Mouse (Mus musculus): ENCODE measurements at regions not wholly inside any gene's neighbourhood (a gene's known extent, or its start where the extent isn't known, plus 50 kb on each side); places are given as distances from the start of the nearest gene placed in this dataset.
A peak's percentile ranks its signal among the peaks of the same experiment; 100 is the strongest.

DNA sequence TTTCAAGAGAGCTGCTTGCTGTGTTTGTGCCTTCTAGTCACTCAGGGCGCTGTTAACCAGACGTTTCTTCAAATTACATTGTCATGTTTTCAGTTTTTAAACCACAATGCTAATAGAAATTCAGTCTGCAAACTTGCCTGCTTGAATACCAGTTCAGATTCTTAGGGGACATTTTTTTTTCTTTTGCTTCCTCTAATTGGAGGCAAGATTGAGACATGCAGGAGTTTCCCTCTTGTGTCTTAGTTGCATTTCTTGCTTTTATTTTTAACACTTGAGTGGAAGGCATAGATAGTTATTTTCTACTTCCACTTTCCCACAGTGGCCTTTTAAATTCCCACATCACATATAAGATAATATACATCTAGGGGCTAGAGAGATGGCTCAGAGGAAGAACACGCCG is 246.8 kb downstream of the Grpr start:
- no peak for DNase-seq (ENCODE audit: low spot score in 2 of 2)

GRCm38 (mm10) chrX:163301045-163301444 is 248.4 kb downstream of the Grpr start:
- peak in 1 of 2 experiments; percentile 0 for DNase-seq (ENCODE audit: low spot score in 2 of 2)

DNA sequence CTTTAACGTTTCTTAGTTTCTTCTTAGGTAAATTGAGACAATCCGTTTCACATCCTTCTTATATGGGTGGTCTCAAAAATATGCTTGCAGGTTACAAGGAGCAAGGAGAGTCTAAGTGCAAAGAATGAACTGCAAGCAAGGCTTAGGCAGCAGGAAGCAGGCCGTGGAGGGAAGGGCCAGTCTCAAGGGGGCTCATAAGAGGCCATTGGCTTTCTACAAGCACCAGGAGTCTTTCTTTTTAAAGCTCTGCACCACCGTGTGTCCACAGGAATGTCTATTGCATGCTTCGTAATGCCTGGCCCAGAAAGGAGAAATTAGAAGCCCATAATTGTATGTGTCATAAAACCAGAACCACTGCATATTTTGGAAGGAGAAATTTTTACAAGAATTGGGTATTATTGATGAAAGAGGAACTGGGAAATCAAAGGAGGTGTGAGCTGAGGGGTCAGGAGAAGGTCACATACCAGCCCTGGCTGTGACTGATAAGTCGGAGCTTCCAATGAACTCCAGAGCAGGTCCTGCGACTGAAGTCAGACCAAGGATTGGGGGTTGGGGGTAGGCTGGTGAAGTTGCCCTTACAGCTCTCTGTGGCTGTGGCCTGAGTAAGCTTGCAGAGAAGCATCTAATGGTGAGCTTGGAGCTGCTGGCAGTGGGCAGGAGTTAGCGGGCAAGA is 252.4 kb downstream of the Grpr start:
- no peak for DNase-seq (ENCODE audit: low spot score in 2 of 2)

GRCm38 (mm10) chrX:163261248-163261647 is 288.2 kb downstream of the Grpr start:
- DNase-seq (ENCODE audit: low spot score in 2 of 2): no peak

DNA sequence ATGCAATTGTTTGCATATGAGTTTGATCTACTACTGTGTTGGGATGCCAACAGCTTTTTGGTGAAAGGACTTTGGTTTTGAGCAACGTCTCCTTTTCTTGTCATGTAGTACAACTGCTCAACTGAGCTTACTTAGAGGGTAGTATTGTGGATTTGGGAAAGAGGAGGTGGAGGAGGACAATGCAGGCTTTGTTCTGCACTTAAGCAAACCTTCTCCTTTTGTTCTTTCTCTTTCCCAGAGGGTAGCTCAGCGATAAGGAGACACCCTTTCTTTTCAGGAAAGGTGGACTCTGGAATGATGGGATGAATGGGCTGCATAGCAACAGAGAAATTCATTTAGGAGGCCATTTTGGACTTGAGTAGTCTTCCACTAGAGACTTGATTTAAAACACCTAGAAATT is 288.6 kb upstream of the S100g start:
- DNase-seq (ENCODE audit: low spot score in 2 of 2): no peak

DNA sequence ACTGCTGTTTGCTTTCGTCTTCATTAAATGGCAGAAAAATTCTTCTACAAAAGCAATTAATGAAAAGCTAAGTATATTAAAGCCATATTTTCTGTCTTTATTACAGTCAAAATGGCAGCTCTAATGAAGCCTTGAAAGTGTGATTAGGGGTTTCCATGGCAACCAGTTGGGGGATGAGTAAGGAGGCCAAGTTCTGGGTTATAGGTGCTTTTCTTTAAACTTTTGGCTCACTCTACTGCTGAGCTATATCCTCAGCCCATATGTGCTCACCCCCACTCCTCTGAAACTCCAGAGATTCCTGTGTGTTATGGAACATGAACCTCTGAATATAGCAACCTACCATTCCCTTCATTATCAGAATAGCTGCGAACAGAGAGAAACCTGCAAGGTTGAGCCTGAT is 240.9 kb upstream of the S100g start:
- DNase-seq (ENCODE audit: low spot score in 2 of 2): no peak

GRCm38 (mm10) chrX:163203446-163203845 is 239.0 kb upstream of the S100g start:
- no peak for DNase-seq (ENCODE audit: low spot score in 2 of 2)

DNA sequence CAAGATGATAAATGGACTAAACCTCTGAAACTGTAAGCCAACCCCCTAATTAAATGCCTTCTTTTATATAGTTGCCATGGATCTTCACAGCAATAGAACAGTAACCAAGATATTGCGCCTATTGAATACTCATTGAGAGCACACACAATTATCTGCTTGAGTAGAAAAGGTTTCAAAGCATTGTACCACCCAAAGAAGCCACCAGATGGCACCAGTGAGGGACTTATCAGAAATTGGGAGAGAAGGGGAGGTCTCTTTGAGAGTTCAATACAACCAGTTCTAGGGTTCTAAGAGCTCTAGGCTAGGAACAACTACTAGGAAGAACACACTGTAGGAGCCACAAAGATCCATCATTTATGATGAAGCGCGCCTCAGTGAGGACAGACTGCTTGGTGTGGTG is 217.2 kb upstream of the S100g start:
- DNase-seq (ENCODE audit: low spot score in 2 of 2): no peak

GRCm38 (mm10) chrX:163164810-163165209 is 200.4 kb upstream of the S100g start:
- no peak for DNase-seq (ENCODE audit: low spot score in 2 of 2)

DNA sequence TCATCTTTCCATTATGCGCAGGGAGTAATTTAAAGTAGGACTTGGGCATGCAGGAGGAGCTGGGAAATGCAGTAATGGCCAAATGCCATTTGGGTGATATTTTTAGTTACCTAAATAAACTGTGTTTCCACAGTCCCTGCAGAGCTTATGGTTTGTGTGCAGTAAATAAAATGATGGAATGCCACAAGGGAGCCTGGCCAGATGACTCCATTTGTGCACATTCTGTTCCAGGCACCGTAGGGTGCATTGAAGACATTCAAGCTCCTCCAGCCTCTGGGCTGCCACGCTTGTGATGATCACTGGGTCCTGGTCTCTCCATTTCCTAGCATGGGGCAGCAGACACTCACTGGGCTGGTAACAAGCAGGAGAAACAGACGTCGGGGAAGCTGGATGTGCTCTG is 190.9 kb upstream of the S100g start:
- no peak for DNase-seq (ENCODE audit: low spot score in 2 of 2)

DNA sequence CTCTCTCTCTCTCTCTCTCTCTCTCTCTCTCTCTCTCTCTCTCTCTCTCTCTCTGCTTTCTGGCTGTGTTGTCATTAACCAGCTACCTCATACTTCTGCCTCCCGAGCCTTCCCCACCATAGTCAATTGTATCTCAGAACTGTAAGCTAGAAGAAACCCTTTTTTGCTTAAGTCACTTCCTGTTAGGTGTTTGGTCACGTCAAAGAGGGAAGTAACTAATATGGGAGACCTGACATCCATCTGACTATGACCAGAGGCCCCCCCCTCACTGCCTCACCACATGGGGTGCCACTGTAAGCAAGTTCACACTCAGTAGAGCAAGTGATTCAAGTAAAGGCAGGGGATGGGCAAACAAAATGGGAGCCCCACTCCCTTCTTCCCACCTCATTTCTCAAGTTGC is 187.6 kb upstream of the S100g start:
- no peak for DNase-seq (ENCODE audit: low spot score in 2 of 2)

- DNase-seq (ENCODE audit: low spot score in 2 of 2): no peak
Observed at GRCm38 (mm10) chrX:163144475-163144874, 180.1 kb upstream of the S100g start.

- no peak for DNase-seq (ENCODE audit: low spot score in 2 of 2)
Observed at GRCm38 (mm10) chrX:163139475-163139874, 175.1 kb upstream of the S100g start.

DNA sequence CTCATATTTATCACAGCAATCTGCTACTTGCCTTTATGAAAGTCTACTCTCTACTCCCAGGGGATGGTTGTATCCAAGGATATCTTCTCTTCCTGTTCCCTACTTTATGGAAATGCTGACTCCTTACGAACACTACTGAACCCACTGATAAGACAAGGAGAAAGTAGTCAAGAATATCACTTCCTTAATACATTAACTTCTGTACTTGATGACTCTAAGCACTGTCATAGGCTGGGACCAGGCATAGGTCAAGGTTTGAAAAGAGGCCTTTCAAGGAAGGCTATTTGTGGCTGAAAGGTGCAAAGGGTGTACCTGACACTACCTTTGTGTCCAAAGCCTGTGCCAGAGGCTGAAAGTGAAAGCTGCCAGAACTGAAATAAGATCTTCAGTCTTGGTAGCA is 164.2 kb upstream of the S100g start:
- DNase-seq (ENCODE audit: low spot score in 2 of 2): no peak

DNA sequence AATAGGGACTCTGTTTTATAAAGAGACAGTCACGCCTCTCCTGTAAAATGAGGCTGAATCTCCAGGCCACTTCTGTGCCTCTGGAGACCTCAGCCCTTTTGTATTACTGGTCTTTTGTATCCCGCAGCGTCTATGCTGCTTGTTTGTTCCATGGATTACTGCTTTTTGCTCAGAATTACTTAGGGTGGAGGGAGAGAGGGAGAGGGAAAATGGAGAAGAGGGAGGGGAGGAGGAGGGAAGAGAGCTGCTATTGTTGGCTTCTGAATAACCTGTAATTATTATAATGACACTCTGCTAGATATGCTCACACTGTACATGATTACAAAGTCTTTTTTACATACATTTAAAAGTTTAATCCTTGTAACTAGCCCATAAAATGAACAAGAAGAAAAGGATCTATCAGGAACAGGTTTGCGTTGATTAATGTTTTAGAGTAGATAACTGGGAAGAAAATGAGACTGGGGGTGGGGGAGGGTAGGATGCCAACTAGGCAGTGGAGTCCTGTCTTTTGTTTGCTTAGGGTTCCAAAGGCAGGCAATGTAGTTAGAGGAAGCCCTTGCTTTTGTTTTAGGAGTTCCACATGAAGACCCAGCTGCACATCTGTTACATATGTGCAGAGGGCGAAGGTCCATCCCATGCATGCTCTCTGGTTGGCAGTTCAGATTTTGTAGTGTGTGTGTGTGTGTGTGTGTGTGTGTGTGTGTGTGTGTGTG is 153.4 kb upstream of the S100g start:
- DNase-seq (ENCODE audit: low spot score in 2 of 2): no peak

- DNase-seq (ENCODE audit: low spot score in 2 of 2): no peak
Observed at GRCm38 (mm10) chrX:163117237-163117636, 152.8 kb upstream of the S100g start.

- no peak for DNase-seq (ENCODE audit: low spot score in 2 of 2)
Observed at GRCm38 (mm10) chrX:163095026-163095765, 130.8 kb upstream of the S100g start.
